Mouse (Mus musculus) heart, embryonic 14.5 days (tissue): ENCODE results near the gene Rita1. TPM values are rescaled to one million over a fixed set of nuclear protein-coding genes. Genes with fewer than 3 reads are reported as not detected.

Experiments used
- ATAC-seq: fragments of 200-750 bp; cut with Nextera tagmentation; 2 replicates; pipeline ENCODE4 v1.8.0; 2017; ENCODE audit warnings: low read depth, moderate TSS enrichment; ENCODE audit not compliant: insufficient number of reproducible peaks, insufficient read depth, low FRiP score
- H3K27ac ChIP-seq, 2 experiments: fragments of 200-500 bp in 1 of 2; fragments of 300-500 bp in 1 of 2; sonication (generic) in 1 of 2; replicated peaks in 1 of 2; 2 replicates each; pipeline ENCODE4 v1.5.1; 2012 to 2014; ENCODE audit warnings: low read depth in 2 of 2, low read length in 2 of 2, control low read depth in 1 of 2, mild to moderate bottlenecking in 1 of 2, mixed read lengths in 1 of 2; ENCODE audit not compliant: control insufficient read depth in 1 of 2, insufficient read depth in 1 of 2
- H3K27me3 ChIP-seq: fragments of 300-500 bp; sonication (generic); 2 replicates; pipeline ENCODE4 v1.6.1; 2014; ENCODE audit warnings: mild to moderate bottlenecking, low read length, control low read depth; ENCODE audit not compliant: control insufficient read depth, insufficient read depth
- H3K36me3 ChIP-seq: fragments of 300-500 bp; sonication (generic); 2 replicates; pipeline ENCODE4 v1.6.1; 2014; ENCODE audit warnings: mild to moderate bottlenecking, control low read depth, low read length, mixed read lengths; ENCODE audit not compliant: control insufficient read depth, insufficient read depth
- H3K4me1 ChIP-seq, 2 experiments: fragments of 200-500 bp in 1 of 2; fragments of 300-500 bp in 1 of 2; sonication (generic) in 1 of 2; 2 replicates each; pipeline ENCODE4 v1.6.1; 2012 to 2014; ENCODE audit warnings: low read length in 2 of 2, control low read depth in 1 of 2, mixed read lengths in 1 of 2; ENCODE audit not compliant: control insufficient read depth in 2 of 2, insufficient read depth in 2 of 2
- H3K4me2 ChIP-seq: fragments of 300-500 bp; sonication (generic); 2 replicates; pipeline ENCODE4 v1.6.1; 2014; ENCODE audit warnings: mild to moderate bottlenecking, low read length
- H3K4me3 ChIP-seq, 2 experiments: fragments of 200-500 bp in 1 of 2; fragments of 300-500 bp in 1 of 2; sonication (generic) in 1 of 2; 2 replicates each; pipeline ENCODE4 v1.5.1; 2012 to 2014; ENCODE audit warnings: low read length in 2 of 2, mild to moderate bottlenecking in 2 of 2, control low read depth in 1 of 2, low read depth in 1 of 2, moderate library complexity in 1 of 2; ENCODE audit not compliant: control insufficient read depth in 1 of 2, insufficient read depth in 1 of 2
- H3K9ac ChIP-seq: fragments of 300-500 bp; sonication (generic); 2 replicates; pipeline ENCODE4 v1.6.1; 2014; ENCODE audit warnings: mild to moderate bottlenecking, low read length
- H3K9me3 ChIP-seq: fragments of 300-500 bp; sonication (generic); 2 replicates; pipeline ENCODE4 v1.6.1; 2016; ENCODE audit warnings: low read length, control low read depth; ENCODE audit not compliant: control insufficient read depth
- WGBS: fragments of 180-500 bp; shearing (Covaris S2); extraction: QIAGEN DNeasy Blood & Tissue Kit; methylation state at CpG from one replicate; pipeline ENCODE4 v1.1.7; 2014; 5-methylcytosine and 5-hydroxymethylcytosine counted together
- polyA plus RNA-seq: library from polyadenylated mRNA; unstranded; fragments of >200 nt; fragmentation: Nextera tagmentation; extraction: Ambion mirVana; gene quantifications from 2 replicates; pipeline ENCODE4 v1.2.1, GENCODE M21; 2014

Rita1 gene
- polyA plus RNA-seq, 1 experiment from 2014 or later = 5.6 TPM

- H3K4me2 ChIP-seq = peak overlapping the region; percentile 27
- H3K9ac ChIP-seq = no peak overlapping the region
- 50% methylated on average over 12 of the region's 12 CpGs for WGBS
- peak; percentile 43; the same call in 1 of the 2 replicates for ATAC-seq
- H3K27me3 ChIP-seq = no peaks in the 10 kb centered on the region
- peaks cover 12 to 35% of the 10 kb centered on the region in 2 experiments; a peak in 3 of 4 replicates for H3K4me1 ChIP-seq
- H3K36me3 ChIP-seq = peaks cover 24% of the 10 kb centered on the region
- H3K4me3 ChIP-seq = no peak overlapping the region
- H3K9me3 ChIP-seq = no peaks in the 10 kb centered on the region
- peak overlapping the region in 1 of 2 experiments; percentile 70; a peak in 2 of 4 replicates for H3K27ac ChIP-seq
Measured at GRCm38 (mm10) chr5:120578504-120579081, 33.8 kb downstream of the Rita1 start.

GRCm38 (mm10) chr5:120577935-120578441 lies 34.4 kb downstream of the Rita1 start:
- ATAC-seq = 0 out of 2 replicates have a peak, but pooled peaks have one; percentile 15
- WGBS = 65% methylated on average over 10 of the region's 10 CpGs

GRCm38 (mm10) chr5:120576781-120577301 lies 35.5 kb downstream of the Rita1 start:
- WGBS = 82% methylated on average over 10 of the region's 11 CpGs
- Histone ChIP-seq H3K4me3 (no peak overlapping the region), H3K36me3 (peaks cover 15% of the 10 kb centered on the region; the same call in 1 of the 2 replicates), H3K9ac (no peak overlapping the region), H3K4me1 (peaks cover 12 to 35% of the 10 kb centered on the region in 2 experiments; a peak in 3 of 4 replicates), H3K4me2 (no peak overlapping the region), H3K27ac (no peak overlapping the region), H3K9me3 (no peaks in the 10 kb centered on the region), H3K27me3 (no peaks in the 10 kb centered on the region)
- ATAC-seq = no peak

More at GRCm38 (mm10) chr5:120577935-120578441, 34.4 kb downstream of the Rita1 start:
- Histone ChIP-seq H3K36me3 (peaks cover 18% of the 10 kb centered on the region), H3K9ac (no peak overlapping the region), H3K9me3 (no peaks in the 10 kb centered on the region), H3K4me2 (no peak overlapping the region), H3K27me3 (no peaks in the 10 kb centered on the region), H3K4me3 (no peak overlapping the region), H3K27ac (peak overlapping the region in 1 of 2 experiments; percentile 53; a peak in 1 of 4 replicates), H3K4me1 (peaks cover 12 to 35% of the 10 kb centered on the region in 2 experiments; a peak in 3 of 4 replicates)

GRCm38 (mm10) chr5:120574469-120575063 lies 37.8 kb downstream of the Rita1 start:
- H3K9ac ChIP-seq = no peak overlapping the region
- 52% methylated on average over 10 of the region's 10 CpGs for WGBS
- H3K27me3 ChIP-seq = no peaks in the 10 kb centered on the region
- H3K9me3 ChIP-seq = no peaks in the 10 kb centered on the region
- H3K4me1 ChIP-seq = peaks cover 22 to 46% of the 10 kb centered on the region in 2 experiments
- no peak overlapping the region for H3K4me3 ChIP-seq
- H3K27ac ChIP-seq = no peak overlapping the region
- H3K36me3 ChIP-seq = 0 out of 2 replicates have a peak, but pooled peaks cover 3% of the 10 kb centered on the region
- H3K4me2 ChIP-seq = no peak overlapping the region
- ATAC-seq = no peak

GRCm38 (mm10) chr5:120571056-120571740 lies 41.2 kb downstream of the Rita1 start:
- Histone ChIP-seq H3K9ac (no peak overlapping the region), H3K4me3 (no peak overlapping the region), H3K27me3 (no peaks in the 10 kb centered on the region), H3K4me2 (no peak overlapping the region), H3K27ac (no peak overlapping the region), H3K9me3 (no peaks in the 10 kb centered on the region), H3K4me1 (peaks cover 39 to 53% of the 10 kb centered on the region in 2 experiments), H3K36me3 (0 out of 2 replicates have a peak, but pooled peaks cover 3% of the 10 kb centered on the region)
- no peak for ATAC-seq
- WGBS = 71% methylated on average over 14 of the region's 14 CpGs

- Histone ChIP-seq H3K9me3 (no peaks in the 10 kb centered on the region), H3K27me3 (no peaks in the 10 kb centered on the region), H3K4me2 (no peak overlapping the region), H3K27ac (no peak overlapping the region), H3K4me3 (no peak overlapping the region), H3K9ac (no peak overlapping the region), H3K4me1 (peaks cover 47 to 61% of the 10 kb centered on the region in 2 experiments), H3K36me3 (0 out of 2 replicates have a peak, but pooled peaks cover 3% of the 10 kb centered on the region)
- no peak for ATAC-seq
- 89% methylated on average over 11 of the region's 11 CpGs for WGBS
Measured at GRCm38 (mm10) chr5:120570289-120570897, 42.0 kb downstream of the Rita1 start.

- H3K27ac ChIP-seq = no peak overlapping the region
- WGBS = 80% methylated on average over 3 of the region's 3 CpGs
- H3K4me1 ChIP-seq = peaks cover 50 to 59% of the 10 kb centered on the region in 2 experiments
- ATAC-seq = no peak
- no peaks in the 10 kb centered on the region for H3K9me3 ChIP-seq
- H3K9ac ChIP-seq = no peak overlapping the region
- 0 out of 2 replicates have a peak, but pooled peaks cover 3% of the 10 kb centered on the region for H3K36me3 ChIP-seq
- no peaks in the 10 kb centered on the region for H3K27me3 ChIP-seq
- no peak overlapping the region for H3K4me3 ChIP-seq
- H3K4me2 ChIP-seq = no peak overlapping the region
Measured at GRCm38 (mm10) chr5:120569791-120570190, 42.6 kb downstream of the Rita1 start.
